Mouse (Mus musculus): ENCODE measurements around the gene G0s2. TPM values are rescaled to one million over a fixed set of nuclear protein-coding genes. Genes with fewer than 3 reads are reported as not detected.

The G0s2 gene
- polyA plus RNA-seq (2014; fragmentation: Illumina TruSeq; extraction: RNeasy Lipid Tissue Mini Kit (QIAGEN cat#74804); ENCODE audit: low read depth, low replicate concordance) = not detected

DNA sequence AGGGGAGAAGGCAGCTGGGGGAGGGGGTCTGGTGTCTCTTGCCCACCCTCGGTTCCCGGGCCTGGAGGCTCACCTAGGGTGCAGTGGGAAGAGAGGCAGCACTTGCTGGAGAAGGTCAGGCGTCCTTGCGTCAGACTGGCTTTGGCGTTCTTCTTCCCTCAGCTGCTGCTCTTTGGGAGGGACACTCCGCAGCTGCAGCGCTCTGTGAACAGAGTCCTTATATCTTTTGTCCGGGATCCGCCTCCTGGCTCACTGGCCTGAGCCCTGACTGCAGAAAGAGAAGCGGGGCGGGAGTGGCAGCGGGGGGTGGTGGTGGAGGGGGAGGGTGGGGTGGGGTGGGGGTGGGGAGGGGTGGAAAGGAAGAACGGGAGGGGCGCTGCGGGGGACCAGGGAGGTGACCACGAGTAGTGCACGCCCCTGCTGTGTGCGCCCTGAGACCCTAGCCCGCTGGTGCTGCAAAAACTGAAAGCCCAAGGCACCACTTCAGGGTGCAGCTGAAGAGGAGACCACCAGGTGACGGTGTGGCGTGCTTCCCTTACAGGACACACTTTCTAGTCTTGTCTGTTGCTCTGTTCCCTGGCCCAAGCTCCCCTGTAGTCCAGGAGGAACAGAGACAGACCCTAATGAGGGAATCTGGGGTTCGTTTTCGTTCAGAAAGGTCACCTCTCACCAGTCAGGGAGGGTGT lies at the start of gene G0s2:
G0s2 (minus strand) TSS at position 302 of the 686 bp plus-strand sequence.

DNA sequence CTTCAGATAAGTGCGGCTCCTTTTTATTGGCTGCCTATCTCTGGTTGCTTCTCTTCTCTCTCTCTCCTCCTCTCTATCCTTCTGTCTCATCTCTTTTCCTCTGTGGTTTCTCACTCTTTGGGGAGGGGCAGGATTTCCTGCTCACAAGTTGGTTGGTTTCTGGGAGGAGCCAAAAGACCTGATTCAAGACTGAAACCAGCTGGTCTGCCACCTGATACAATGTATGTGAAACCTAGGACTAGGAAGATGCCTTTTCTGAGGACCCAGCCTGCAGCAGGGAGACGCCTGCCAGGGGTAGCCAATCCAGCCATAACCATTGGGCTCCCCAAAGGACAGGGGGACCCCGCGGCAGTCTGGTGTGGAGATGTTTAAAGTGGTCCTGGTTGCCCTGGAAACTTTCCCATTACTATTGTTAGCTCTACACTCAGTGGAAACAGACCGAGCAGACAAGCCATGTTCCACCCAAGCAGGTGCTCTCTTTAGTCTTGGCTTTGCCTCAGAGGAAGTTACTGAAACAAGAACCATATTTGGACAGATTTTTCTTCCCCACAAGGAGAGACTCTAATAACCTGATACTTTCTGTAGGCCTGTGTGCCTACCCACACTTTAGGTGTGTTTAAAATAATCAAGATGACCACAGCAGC lies 8.9 kb downstream of the G0s2 start, which contains the start of gene Hsd11b1:
Hsd11b1 (minus strand) TSS at position 121 of the 644 bp plus-strand sequence.

Other genes starting within 250 kb of the G0s2 start
- gene Syt14, start 237.4 kb downstream of the G0s2 start, polyA plus RNA-seq (2014; fragmentation: Illumina TruSeq; extraction: RNeasy Lipid Tissue Mini Kit (QIAGEN cat#74804); ENCODE audit: low read depth, low replicate concordance) = 5.0 TPM
- gene Diexf, start 142.9 kb downstream of the G0s2 start, polyA plus RNA-seq (2014; fragmentation: Illumina TruSeq; extraction: RNeasy Lipid Tissue Mini Kit (QIAGEN cat#74804); ENCODE audit: low read depth, low replicate concordance) = 12.0 TPM
- gene Irf6, start 120.1 kb downstream of the G0s2 start, polyA plus RNA-seq (2014; fragmentation: Illumina TruSeq; extraction: RNeasy Lipid Tissue Mini Kit (QIAGEN cat#74804); ENCODE audit: low read depth, low replicate concordance) = 6.8 TPM
- 9.0 TPM for gene A130010J15Rik, start 105.2 kb downstream of the G0s2 start, polyA plus RNA-seq (2014; fragmentation: Illumina TruSeq; extraction: RNeasy Lipid Tissue Mini Kit (QIAGEN cat#74804); ENCODE audit: low read depth, low replicate concordance)
- not detected for gene Traf3ip3, start 71.5 kb downstream of the G0s2 start, polyA plus RNA-seq (2014; fragmentation: Illumina TruSeq; extraction: RNeasy Lipid Tissue Mini Kit (QIAGEN cat#74804); ENCODE audit: low read depth, low replicate concordance)
- 0.36 TPM for gene Lamb3, start 65.5 kb downstream of the G0s2 start, polyA plus RNA-seq (2014; fragmentation: Illumina TruSeq; extraction: RNeasy Lipid Tissue Mini Kit (QIAGEN cat#74804); ENCODE audit: low read depth, low replicate concordance)
- 0.73 TPM for gene Hsd11b1, start 9.1 kb downstream of the G0s2 start, polyA plus RNA-seq (2014; fragmentation: Illumina TruSeq; extraction: RNeasy Lipid Tissue Mini Kit (QIAGEN cat#74804); ENCODE audit: low read depth, low replicate concordance)
- 0.85 TPM for gene Camk1g, start 97.1 kb upstream of the G0s2 start, polyA plus RNA-seq (2014; fragmentation: Illumina TruSeq; extraction: RNeasy Lipid Tissue Mini Kit (QIAGEN cat#74804); ENCODE audit: low read depth, low replicate concordance)